Mouse (Mus musculus): Measurements from ENCODE around the gene E430018J23Rik.

DNA sequence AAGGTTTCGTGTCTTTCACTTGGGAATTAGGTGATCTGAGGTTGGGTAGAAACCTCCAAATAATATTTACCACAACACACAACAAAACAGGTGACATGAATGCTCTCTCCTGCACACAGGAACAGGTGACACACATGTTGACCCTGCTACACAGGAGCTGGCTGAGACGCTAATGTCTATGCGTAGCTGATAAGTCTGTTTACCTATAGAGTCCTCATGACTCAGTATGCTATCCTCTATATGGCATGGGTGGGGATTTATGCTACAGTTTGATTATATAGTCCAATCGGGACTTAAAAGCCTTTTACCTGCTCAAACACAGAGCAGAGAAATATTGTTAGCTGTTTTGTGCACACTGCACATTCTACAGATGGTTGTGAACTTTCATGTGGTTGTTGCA, 33.2 kb downstream of the E430018J23Rik start:
- TF ChIP-seq CTCF (IDR thresholded peaks at IDR 0.05) (no peak), EP300 (IDR thresholded peaks at IDR 0.05; ENCODE audit: insufficient read depth, low read depth, low read length) (no peak)
